ENCODE assay signal across 15 mouse cellular contexts in the genomic region with DNA sequence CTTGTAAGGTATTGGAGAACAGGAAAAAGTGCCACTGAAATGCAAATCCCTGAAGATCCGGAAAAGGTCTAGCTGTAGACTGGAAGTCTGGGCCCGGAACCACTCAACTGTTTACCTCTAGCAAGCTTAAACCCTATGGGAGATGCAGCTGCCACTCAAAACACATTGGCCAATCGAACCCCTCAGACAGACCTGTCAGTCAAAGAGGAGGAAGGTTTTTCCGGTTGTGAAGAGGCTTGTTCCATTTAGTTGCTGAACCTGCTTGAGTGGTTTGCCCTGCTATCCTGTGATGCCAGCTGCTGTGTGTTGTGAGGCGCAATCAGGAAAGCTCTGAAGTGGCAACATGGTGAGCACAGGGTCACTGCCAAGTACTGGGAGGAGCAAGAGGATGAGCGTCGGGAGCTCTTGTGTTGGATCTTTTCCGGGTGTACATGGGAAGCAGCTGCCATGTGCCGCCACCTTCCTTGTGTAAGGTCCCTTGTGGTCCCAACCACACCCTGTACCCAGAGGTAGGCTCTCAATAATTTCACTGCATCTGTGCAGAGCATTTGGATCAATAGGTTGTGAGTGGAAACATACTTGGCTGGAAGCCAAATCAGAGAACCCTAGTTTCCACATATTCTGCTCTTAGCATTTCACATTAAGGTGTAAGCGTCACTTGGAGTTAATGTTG. TPM values are rescaled to one million over a fixed set of nuclear protein-coding genes. Genes with fewer than 3 reads are reported as not detected.
DNase-seq lines count a peak whose midpoint lies in the region; ATAC-seq and TF ChIP-seq lines count a peak whose summit lies in the region.
"Had no signal": no experiment of that assay in that cellular context is flagged by ENCODE, and none has a peak within 500 bp of the region (broad histone marks: within the 10 kb centered on the region; RNA-seq: fewer than 3 reads in every experiment).

No protein-coding gene starts in this region.

- H3K9me3 ChIP-seq in hindbrain, embryonic 12.5 days (replicated peaks) = no peaks in the 10 kb centered on the region
- H3K9me3 ChIP-seq in hindbrain, embryonic 11.5 days (ENCODE audit: control insufficient read depth, low read length) = no peaks in the 10 kb centered on the region
- H3K9me3 ChIP-seq in MEL (replicated peaks; ENCODE audit: insufficient read depth, low read length) = no peaks in the 10 kb centered on the region
- H3K9me3 ChIP-seq in liver, embryonic 15.5 days (replicated peaks) = no peaks in the 10 kb centered on the region
- no peaks in the 10 kb centered on the region for H3K9me3 ChIP-seq in hindbrain, embryonic 14.5 days (ENCODE audit: control insufficient read depth, low read length)
- H3K9me3 ChIP-seq: midbrain, embryonic 10.5 days; neural tube, embryonic 12.5 days had no signal

- no peak overlapping the region for H3K27ac ChIP-seq in hindbrain, embryonic 12.5 days
- H3K27ac ChIP-seq in hindbrain, embryonic 11.5 days (ENCODE audit: low read depth, low read length) = no peak overlapping the region
- H3K27ac ChIP-seq in MEL (ENCODE audit: control insufficient read depth, low read depth, low read length) = no peak overlapping the region
- H3K27ac ChIP-seq in liver, embryonic 15.5 days (replicated peaks) = no peak overlapping the region
- H3K27ac ChIP-seq in hindbrain, embryonic 14.5 days = no peak overlapping the region
- H3K27ac ChIP-seq: midbrain, embryonic 10.5 days; neural tube, embryonic 12.5 days had no signal

- ATAC-seq in hindbrain, embryonic 12.5 days (ENCODE audit: low FRiP score) = no peak
- no peak for ATAC-seq in hindbrain, embryonic 11.5 days (ENCODE audit: low FRiP score)
- 0 out of 2 replicates have a peak, but pooled peaks have one; percentile 54 for ATAC-seq in liver, embryonic 15.5 days (ENCODE audit: insufficient read depth)
- ATAC-seq in hindbrain, embryonic 14.5 days (ENCODE audit: low FRiP score) = no peak

- no peaks in the 10 kb centered on the region for H3K27me3 ChIP-seq in hindbrain, embryonic 12.5 days
- no peaks in the 10 kb centered on the region for H3K27me3 ChIP-seq in hindbrain, embryonic 11.5 days (ENCODE audit: control insufficient read depth, insufficient read depth, low read length)
- no peaks in the 10 kb centered on the region for H3K27me3 ChIP-seq in MEL (ENCODE audit: control insufficient read depth in 1 of 2, insufficient read depth in 2 of 2, low read length in 2 of 2)
- H3K27me3 ChIP-seq in liver, embryonic 15.5 days = no peaks in the 10 kb centered on the region
- no peaks in the 10 kb centered on the region for H3K27me3 ChIP-seq in hindbrain, embryonic 14.5 days (ENCODE audit: control insufficient read depth, insufficient read depth, low read length)
- H3K27me3 ChIP-seq: neural tube, embryonic 12.5 days had no signal

- no peaks in the 10 kb centered on the region for H3K4me1 ChIP-seq in hindbrain, embryonic 12.5 days
- no peaks in the 10 kb centered on the region for H3K4me1 ChIP-seq in hindbrain, embryonic 11.5 days (replicated peaks; ENCODE audit: control insufficient read depth, insufficient read depth, low read length)
- peaks cover 3 to 5% of the 10 kb centered on the region in 2 experiments; a peak in 3 of 4 replicates for H3K4me1 ChIP-seq in MEL (ENCODE audit: control insufficient read depth in 1 of 2, insufficient read depth in 2 of 2, low read length in 2 of 2)
- no peaks in the 10 kb centered on the region for H3K4me1 ChIP-seq in liver, embryonic 15.5 days (replicated peaks)
- H3K4me1 ChIP-seq in hindbrain, embryonic 14.5 days (replicated peaks; ENCODE audit: control insufficient read depth, insufficient read depth, low read length) = no peaks in the 10 kb centered on the region
- H3K4me1 ChIP-seq: midbrain, embryonic 10.5 days; neural tube, embryonic 12.5 days had no signal

- no peak for DNase-seq in hindbrain, embryonic 11.5 days (ENCODE audit: low spot score)
- DNase-seq in MEL (ENCODE audit: low read depth, low spot score) = peak; percentile 9
- DNase-seq in c-Kit-negative CD71-positive TER-119-positive erythroid progenitor cells, embryonic 14.5 days (ENCODE audit: low read depth, low spot score) = peak; percentile 30
- no peak for DNase-seq in hindbrain, embryonic 14.5 days (ENCODE audit: low spot score)
- DNase-seq in T-cell, adult 2 months (ENCODE audit: low spot score) = no peak
- DNase-seq: heart, postnatal 14 days; kidney, adult 8-10 months; layer of hippocampus, adult 9-11 months had no signal

- 60% methylated on average over 10 of the region's 10 CpGs for WGBS in hindbrain, embryonic 12.5 days
- 66% methylated on average over 10 of the region's 10 CpGs for WGBS in hindbrain, embryonic 11.5 days
- WGBS in liver, embryonic 15.5 days (ENCODE audit: insufficient replicate concordance) = 43% methylated on average over 10 of the region's 10 CpGs
- 64% methylated on average over 10 of the region's 10 CpGs for WGBS in hindbrain, embryonic 14.5 days

- no peak overlapping the region for H3K9ac ChIP-seq in hindbrain, embryonic 12.5 days
- no peak overlapping the region for H3K9ac ChIP-seq in hindbrain, embryonic 11.5 days (ENCODE audit: low read depth, low read length)
- H3K9ac ChIP-seq in MEL (ENCODE audit: control insufficient read depth, low read depth, low read length, poor library complexity, severe bottlenecking) = no peak overlapping the region
- H3K9ac ChIP-seq in liver, embryonic 15.5 days = no peak overlapping the region
- no peak overlapping the region for H3K9ac ChIP-seq in hindbrain, embryonic 14.5 days
- H3K9ac ChIP-seq: neural tube, embryonic 12.5 days had no signal

- no peaks in the 10 kb centered on the region for H3K79me2 ChIP-seq in MEL (ENCODE audit: control insufficient read depth, insufficient read depth, low read length, poor library complexity)

- no peak for TF ChIP-seq RAD21 in MEL (IDR thresholded peaks at IDR 0.05; ENCODE audit: low read depth, low read length)

- TF ChIP-seq EP300 in MEL (IDR thresholded peaks at IDR 0.05; ENCODE audit: low read depth in 1 of 2, low read length in 2 of 2) = no peak

- 0 out of 2 replicates have a peak overlapping the region, but pooled peaks have one; percentile 1 for H3K4me3 ChIP-seq in hindbrain, embryonic 12.5 days
- H3K4me3 ChIP-seq in hindbrain, embryonic 11.5 days (ENCODE audit: low read depth, low read length) = no peak overlapping the region
- H3K4me3 ChIP-seq in MEL (ENCODE audit: control insufficient read depth in 1 of 2, insufficient read depth in 1 of 2, low read depth in 2 of 2, low read length in 2 of 2) = no peak overlapping the region
- H3K4me3 ChIP-seq in liver, embryonic 15.5 days (replicated peaks) = peak overlapping the region; percentile 29
- no peak overlapping the region for H3K4me3 ChIP-seq in hindbrain, embryonic 14.5 days (replicated peaks; ENCODE audit: low read length)
- H3K4me3 ChIP-seq: midbrain, embryonic 10.5 days; neural tube, embryonic 12.5 days had no signal

- no peak for TF ChIP-seq POLR2A in MEL (IDR thresholded peaks at IDR 0.05; ENCODE audit: control insufficient read depth in 1 of 2, insufficient read depth in 1 of 2, low read depth in 1 of 2, low read length in 2 of 2, poor library complexity in 1 of 2)

- no peak overlapping the region for H3K4me2 ChIP-seq in hindbrain, embryonic 12.5 days (replicated peaks)
- no peak overlapping the region for H3K4me2 ChIP-seq in hindbrain, embryonic 11.5 days (replicated peaks; ENCODE audit: low read depth, low read length)
- no peak overlapping the region for H3K4me2 ChIP-seq in liver, embryonic 15.5 days
- H3K4me2 ChIP-seq in hindbrain, embryonic 14.5 days (replicated peaks) = no peak overlapping the region
- H3K4me2 ChIP-seq: neural tube, embryonic 12.5 days had no signal

- no peaks in the 10 kb centered on the region for H3K36me3 ChIP-seq in hindbrain, embryonic 12.5 days
- H3K36me3 ChIP-seq in hindbrain, embryonic 11.5 days (ENCODE audit: control insufficient read depth, insufficient read depth, low read length) = no peaks in the 10 kb centered on the region
- H3K36me3 ChIP-seq in MEL (ENCODE audit: control insufficient read depth in 1 of 2, insufficient read depth in 2 of 2, low read length in 2 of 2) = peaks cover 0 to 7% of the 10 kb centered on the region in 2 experiments; a peak in 2 of 4 replicates
- H3K36me3 ChIP-seq in liver, embryonic 15.5 days (replicated peaks) = no peaks in the 10 kb centered on the region
- no peaks in the 10 kb centered on the region for H3K36me3 ChIP-seq in hindbrain, embryonic 14.5 days (replicated peaks; ENCODE audit: control insufficient read depth, insufficient read depth)
- H3K36me3 ChIP-seq: midbrain, embryonic 10.5 days; neural tube, embryonic 12.5 days had no signal

- TF ChIP-seq CTCF in MEL (IDR thresholded peaks at IDR 0.05 in 2 of 3, conservative IDR thresholded peaks at IDR 0.05 in 1 of 3; ENCODE audit: control insufficient read depth in 1 of 3, insufficient read depth in 1 of 3, low read depth in 2 of 3, low read length in 3 of 3, poor library complexity in 1 of 3, severe bottlenecking in 1 of 3) = no peak

TF ChIP-seq in MEL, 35 proteins besides CTCF, POLR2A, EP300 and RAD21:
- TF ChIP-seq MYB (IDR thresholded peaks at IDR 0.05; ENCODE audit: low read depth, low read length) = no peak
- TF ChIP-seq POLR2AphosphoS5 (IDR thresholded peaks at IDR 0.05; ENCODE audit: borderline replicate concordance, low read depth, low read length) = no peak

RNA-seq across cellular contexts. Expression of a gene that starts 42.9 kb away (rescaled TPM):
- polyA plus RNA-seq in hindbrain, embryonic 12.5 days (2016; fragmentation: Nextera tagmentation; extraction: Ambion mirVana) = not detected in 2 replicates
- polyA plus RNA-seq in hindbrain, embryonic 11.5 days (2014; fragmentation: Nextera tagmentation; extraction: Ambion mirVana) = not detected in 2 replicates
- total RNA-seq in MEL (2012; rRNA removed) = not detected in 2 replicates
- not detected for polyA plus RNA-seq in MEL (2012; ENCODE audit: insufficient read depth in 1 of 2, insufficient read length in 2 of 2, low read depth in 1 of 2, low replicate concordance in 2 of 2, missing spikeins in 1 of 2)
- polyA plus RNA-seq in liver, embryonic 15.5 days (2015; fragmentation: Nextera tagmentation; extraction: Ambion mirVana) = not detected in 2 replicates
- polyA plus RNA-seq in hindbrain, embryonic 14.5 days (2014; fragmentation: Nextera tagmentation; extraction: Ambion mirVana) = not detected in 2 replicates
- total RNA-seq: heart, postnatal 14 days had no signal
- polyA plus RNA-seq: cortical plate, adult 2 months; limb, embryonic 11.5 days; midbrain, embryonic 10.5 days; neural tube, embryonic 12.5 days; stomach, embryonic 16.5 days had no signal

Comparison
In these comparisons a context has a peak if more than half of its experiments do, and no peak if none do; other contexts are left out.
1. H3K4me3 ChIP-seq: peak in hindbrain, embryonic 12.5 days (single experiment) and liver, embryonic 15.5 days (single experiment); none in hindbrain, embryonic 11.5 days (single experiment), MEL (0 of 2) and hindbrain, embryonic 14.5 days (single experiment).
2. DNase-seq: peak in MEL (single experiment) and c-Kit-negative CD71-positive TER-119-positive erythroid progenitor cells, embryonic 14.5 days (single experiment); none in hindbrain, embryonic 11.5 days (single experiment), hindbrain, embryonic 14.5 days (single experiment) and T-cell, adult 2 months (single experiment).